Mouse (Mus musculus) ES-Bruce4 (cell line): ENCODE data around the gene Large2.

Source experiments
- CTCF ChIP-seq: IDR thresholded peaks from one replicate; pipeline ENCODE4 v1.8.1; 2011; ENCODE audit warnings: low read depth, low read length
- EP300 ChIP-seq: IDR thresholded peaks from 2 replicates; pipeline ENCODE4 v1.6.1; 2011; ENCODE audit warnings: low read depth, low read length; ENCODE audit not compliant: insufficient read depth
- POLR2A ChIP-seq: IDR thresholded peaks from one replicate; pipeline ENCODE4 v1.8.1; 2011; ENCODE audit warnings: low read length; ENCODE audit not compliant: insufficient read depth

GRCm38 (mm10) chr2:92364086-92364485 is 10.6 kb downstream of the Large2 start:
- TF ChIP-seq POLR2A (no peak), CTCF (no peak), EP300 (no peak)
